Mouse (Mus musculus): ENCODE results near the gene Pcdh15.

GRCm38 (mm10) chr10:74270894-74271293, 1171.8 kb downstream of the Pcdh15 start:
- no peak for TF ChIP-seq POLR2A (IDR thresholded peaks at IDR 0.05; ENCODE audit: borderline replicate concordance, insufficient read depth, low read length)
- TF ChIP-seq CTCF (IDR thresholded peaks at IDR 0.05; ENCODE audit: borderline replicate concordance, insufficient read depth, low read depth, low read length) = no peak

All from cerebellum, adult 2 months (tissue).